Mouse (Mus musculus) forebrain, embryonic 15.5 days (tissue): ENCODE results near the gene Lrrc31. TPM values are rescaled to one million over a fixed set of nuclear protein-coding genes. Genes with fewer than 3 reads are reported as not detected.
A peak's percentile ranks its signal among the peaks of the same experiment; 100 is the strongest.

Source experiments
- ATAC-seq: fragments of 200-750 bp; cut with Nextera tagmentation; replicated peaks from 2 replicates; pipeline ENCODE4 v1.8.0; 2017; ENCODE audit warnings: mild to moderate bottlenecking, moderate TSS enrichment, moderate library complexity
- H3K27ac ChIP-seq: fragments of 300-500 bp; sonication (generic); replicated peaks from 2 replicates; pipeline ENCODE4 v1.5.1; 2015; ENCODE audit warnings: mild to moderate bottlenecking, inconsistent platforms
- H3K27me3 ChIP-seq: fragments of 300-500 bp; sonication (generic); 2 replicates; pipeline ENCODE4 v1.6.1; 2015; ENCODE audit warnings: inconsistent platforms
- H3K36me3 ChIP-seq: fragments of 300-500 bp; sonication (generic); 2 replicates; pipeline ENCODE4 v1.6.1; 2015; ENCODE audit warnings: mild to moderate bottlenecking, inconsistent platforms
- H3K4me1 ChIP-seq: fragments of 300-500 bp; sonication (generic); 2 replicates; pipeline ENCODE4 v1.6.1; 2015; ENCODE audit warnings: inconsistent platforms
- H3K4me2 ChIP-seq: fragments of 300-500 bp; sonication (generic); replicated peaks from 2 replicates; pipeline ENCODE4 v1.6.1; 2015; ENCODE audit warnings: mild to moderate bottlenecking, inconsistent platforms
- H3K4me3 ChIP-seq: fragments of 300-500 bp; sonication (generic); 2 replicates; pipeline ENCODE4 v1.5.1; 2015; ENCODE audit warnings: mild to moderate bottlenecking, inconsistent platforms
- H3K9ac ChIP-seq: fragments of 300-500 bp; sonication (generic); replicated peaks from 2 replicates; pipeline ENCODE4 v1.6.1; 2015; ENCODE audit warnings: mild to moderate bottlenecking, inconsistent platforms
- H3K9me3 ChIP-seq: fragments of 300-500 bp; sonication (generic); 2 replicates; pipeline ENCODE4 v1.6.1; 2016; ENCODE audit warnings: inconsistent platforms
- WGBS: fragments of 180-500 bp; shearing (Covaris S2); methylation state at CpG from one replicate; pipeline ENCODE4 v1.1.7; 2015; ENCODE audit warnings: mixed read lengths; 5-methylcytosine and 5-hydroxymethylcytosine counted together
- polyA plus RNA-seq: library from polyadenylated mRNA; unstranded; fragments of >200 nt; fragmentation: Nextera tagmentation; extraction: Ambion mirVana; gene quantifications from 2 replicates; pipeline ENCODE4 v1.2.1, GENCODE M21; 2015

Gene Lrrc31
- polyA plus RNA-seq, 1 experiment from 2014 or later: not detected

GRCm38 (mm10) chr3:30722461-30722860 is 22.8 kb upstream of the Lrrc31 start:
- Histone ChIP-seq H3K36me3 (no peaks in the 10 kb centered on the region), H3K27me3 (no peaks in the 10 kb centered on the region), H3K9me3 (no peaks in the 10 kb centered on the region), H3K9ac (no peak overlapping the region), H3K27ac (no peak overlapping the region), H3K4me2 (no peak overlapping the region), H3K4me3 (no peak overlapping the region), H3K4me1 (no peaks in the 10 kb centered on the region)
- 83% methylated on average over 2 of the region's 2 CpGs for WGBS
- ATAC-seq: no peak

GRCm38 (mm10) chr3:30722036-30722435 is 22.4 kb upstream of the Lrrc31 start:
- H3K4me1 ChIP-seq: no peaks in the 10 kb centered on the region
- H3K27me3 ChIP-seq: no peaks in the 10 kb centered on the region
- ATAC-seq: no peak
- H3K36me3 ChIP-seq: no peaks in the 10 kb centered on the region
- H3K27ac ChIP-seq: no peak overlapping the region
- H3K4me2 ChIP-seq: no peak overlapping the region
- 86% methylated on average over 4 of the region's 4 CpGs for WGBS
- H3K9me3 ChIP-seq: no peaks in the 10 kb centered on the region
- no peak overlapping the region for H3K9ac ChIP-seq
- H3K4me3 ChIP-seq: no peak overlapping the region

GRCm38 (mm10) chr3:30718649-30719048 is 19.0 kb upstream of the Lrrc31 start:
- no peak overlapping the region for H3K27ac ChIP-seq
- ATAC-seq: no peak
- 95% methylated on average over 3 of the region's 3 CpGs for WGBS
- no peaks in the 10 kb centered on the region for H3K27me3 ChIP-seq
- H3K9ac ChIP-seq: no peak overlapping the region
- H3K4me2 ChIP-seq: no peak overlapping the region
- H3K4me3 ChIP-seq: no peak overlapping the region
- H3K36me3 ChIP-seq: no peaks in the 10 kb centered on the region
- H3K9me3 ChIP-seq: no peaks in the 10 kb centered on the region
- no peaks in the 10 kb centered on the region for H3K4me1 ChIP-seq

GRCm38 (mm10) chr3:30713334-30713733 is 13.7 kb upstream of the Lrrc31 start:
- no peaks in the 10 kb centered on the region for H3K36me3 ChIP-seq
- no peak overlapping the region for H3K27ac ChIP-seq
- H3K4me3 ChIP-seq: no peak overlapping the region
- no peaks in the 10 kb centered on the region for H3K4me1 ChIP-seq
- H3K27me3 ChIP-seq: no peaks in the 10 kb centered on the region
- H3K4me2 ChIP-seq: no peak overlapping the region
- ATAC-seq: no peak
- H3K9ac ChIP-seq: no peak overlapping the region
- H3K9me3 ChIP-seq: no peaks in the 10 kb centered on the region
- 82% methylated on average over 1 of the region's 1 CpGs for WGBS

DNA sequence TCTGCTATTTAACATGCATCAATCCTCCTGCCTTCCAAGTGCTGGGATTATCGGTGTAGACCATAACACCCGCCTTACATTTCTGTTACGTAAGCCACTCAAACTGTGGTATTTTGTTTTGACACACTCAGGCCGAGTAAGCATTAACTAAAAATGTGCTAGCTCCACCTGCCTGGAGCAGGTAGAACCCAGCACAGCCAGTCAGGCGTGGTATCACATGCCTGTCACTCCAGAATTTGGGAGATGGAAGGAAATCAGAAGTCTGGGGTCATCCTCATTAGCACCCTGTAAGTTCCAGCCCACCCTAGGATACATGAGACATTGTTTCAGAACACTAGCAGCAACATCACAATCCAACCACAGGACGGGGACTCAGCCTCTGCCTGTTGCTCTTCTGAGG is 10.5 kb upstream of the Lrrc31 start:
- WGBS: 89% methylated on average over 6 of the region's 6 CpGs
- no peak overlapping the region for H3K4me2 ChIP-seq
- no peaks in the 10 kb centered on the region for H3K36me3 ChIP-seq
- no peaks in the 10 kb centered on the region for H3K27me3 ChIP-seq
- no peak overlapping the region for H3K9ac ChIP-seq
- H3K4me1 ChIP-seq: no peaks in the 10 kb centered on the region
- H3K9me3 ChIP-seq: no peaks in the 10 kb centered on the region
- H3K4me3 ChIP-seq: no peak overlapping the region
- H3K27ac ChIP-seq: no peak overlapping the region
- ATAC-seq: no peak

- Histone ChIP-seq H3K4me3 (no peak overlapping the region), H3K4me2 (no peak overlapping the region), H3K4me1 (no peaks in the 10 kb centered on the region), H3K27ac (no peak overlapping the region), H3K36me3 (no peaks in the 10 kb centered on the region), H3K27me3 (no peaks in the 10 kb centered on the region), H3K9me3 (no peaks in the 10 kb centered on the region), H3K9ac (no peak overlapping the region)
- 87% methylated on average over 4 of the region's 4 CpGs for WGBS
- ATAC-seq: no peak
Observed at GRCm38 (mm10) chr3:30706614-30707276, 7.1 kb upstream of the Lrrc31 start.

GRCm38 (mm10) chr3:30705977-30706376 is 6.3 kb upstream of the Lrrc31 start:
- Histone ChIP-seq H3K9me3 (no peaks in the 10 kb centered on the region), H3K4me3 (no peak overlapping the region), H3K36me3 (no peaks in the 10 kb centered on the region), H3K27me3 (no peaks in the 10 kb centered on the region), H3K4me2 (no peak overlapping the region), H3K4me1 (no peaks in the 10 kb centered on the region), H3K27ac (no peak overlapping the region), H3K9ac (no peak overlapping the region)
- ATAC-seq: no peak
- WGBS: 88% methylated on average over 3 of the region's 3 CpGs

- WGBS: 74% methylated on average over 4 of the region's 4 CpGs
- Histone ChIP-seq H3K36me3 (no peaks in the 10 kb centered on the region), H3K9me3 (no peaks in the 10 kb centered on the region), H3K27ac (no peak overlapping the region), H3K4me2 (no peak overlapping the region), H3K4me3 (no peak overlapping the region), H3K9ac (no peak overlapping the region), H3K27me3 (no peaks in the 10 kb centered on the region), H3K4me1 (no peaks in the 10 kb centered on the region)
- no peak for ATAC-seq
Observed at GRCm38 (mm10) chr3:30697891-30698290, 1.8 kb downstream of the Lrrc31 start.

- Histone ChIP-seq H3K4me3 (no peak overlapping the region), H3K27me3 (no peaks in the 10 kb centered on the region), H3K27ac (no peak overlapping the region), H3K4me1 (no peaks in the 10 kb centered on the region), H3K4me2 (no peak overlapping the region), H3K36me3 (no peaks in the 10 kb centered on the region), H3K9me3 (no peaks in the 10 kb centered on the region), H3K9ac (no peak overlapping the region)
- 16% methylated on average over 2 of the region's 2 CpGs for WGBS
- ATAC-seq: peak; percentile 51; the same call in 1 of the 2 replicates
Observed at GRCm38 (mm10) chr3:30696346-30696745, 3.3 kb downstream of the Lrrc31 start.

DNA sequence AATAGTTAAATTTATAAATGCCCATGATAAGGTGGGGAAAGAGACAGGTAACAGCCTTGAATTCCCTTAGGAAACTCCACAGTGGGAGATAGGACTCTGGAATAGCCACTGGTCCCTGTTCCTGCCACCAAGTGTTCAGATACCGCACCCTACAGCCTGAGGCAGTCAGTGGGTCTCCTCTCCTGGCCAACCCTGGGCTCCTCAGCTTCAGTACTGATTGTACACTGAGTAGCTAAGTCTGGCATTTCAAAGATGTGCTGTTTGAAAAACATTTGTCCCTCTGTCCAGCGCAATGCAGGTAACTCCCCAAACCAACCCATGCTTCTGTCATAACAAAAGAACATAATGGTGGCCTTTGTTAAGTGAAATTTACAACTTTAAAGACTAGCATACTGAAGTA is 4.0 kb downstream of the Lrrc31 start:
- no peak for ATAC-seq
- H3K9ac ChIP-seq: no peak overlapping the region
- no peak overlapping the region for H3K4me2 ChIP-seq
- H3K4me3 ChIP-seq: no peak overlapping the region
- no peaks in the 10 kb centered on the region for H3K9me3 ChIP-seq
- no peaks in the 10 kb centered on the region for H3K4me1 ChIP-seq
- WGBS: 92% methylated on average over 2 of the region's 2 CpGs
- H3K36me3 ChIP-seq: no peaks in the 10 kb centered on the region
- H3K27me3 ChIP-seq: no peaks in the 10 kb centered on the region
- H3K27ac ChIP-seq: no peak overlapping the region

DNA sequence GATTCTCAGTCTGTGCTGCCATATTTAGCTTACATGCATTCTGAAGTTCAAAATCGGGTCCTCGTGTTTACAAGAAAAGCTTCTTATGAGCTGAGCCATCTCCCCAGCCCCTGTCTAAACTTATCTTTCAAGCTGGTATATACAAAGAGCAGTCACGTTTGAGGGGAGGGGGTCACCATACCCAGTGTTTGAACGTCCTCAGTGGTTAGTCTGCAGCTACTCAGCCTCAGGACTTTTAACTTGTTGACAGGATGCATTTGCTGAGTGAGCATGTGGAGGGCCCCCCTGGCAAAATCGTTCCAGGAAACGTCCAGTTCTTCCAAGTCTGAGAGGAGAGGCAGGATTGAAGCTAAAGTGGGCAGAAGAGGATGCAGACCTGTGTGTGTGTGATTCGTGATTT is 8.7 kb downstream of the Lrrc31 start:
- no peaks in the 10 kb centered on the region for H3K36me3 ChIP-seq
- ATAC-seq: no peak

DNA sequence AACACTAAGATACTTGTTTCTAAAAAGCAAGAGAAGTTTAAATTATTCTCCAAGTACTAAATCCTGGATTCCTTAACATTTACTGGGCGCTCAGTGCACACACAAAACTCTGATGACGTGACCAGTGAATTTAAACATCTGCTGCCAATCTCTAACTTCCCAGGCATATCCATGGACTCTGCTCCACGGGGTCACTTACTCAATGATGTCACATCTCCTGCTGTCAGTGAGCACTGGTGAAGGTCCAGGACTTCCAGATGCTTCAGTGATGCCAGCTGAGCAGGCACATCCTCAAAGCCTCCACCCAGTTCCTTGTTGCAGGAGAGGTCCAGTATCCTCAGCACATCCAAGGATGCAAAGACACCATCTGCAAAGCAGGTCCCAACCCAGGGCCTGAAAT is 12.4 kb downstream of the Lrrc31 start:
- H3K9ac ChIP-seq: no peak overlapping the region
- no peak overlapping the region for H3K4me2 ChIP-seq
- no peaks in the 10 kb centered on the region for H3K27me3 ChIP-seq
- H3K4me3 ChIP-seq: no peak overlapping the region
- H3K9me3 ChIP-seq: no peaks in the 10 kb centered on the region
- no peaks in the 10 kb centered on the region for H3K36me3 ChIP-seq
- 81% methylated on average over 3 of the region's 3 CpGs for WGBS
- no peak overlapping the region for H3K27ac ChIP-seq
- no peak for ATAC-seq
- H3K4me1 ChIP-seq: no peaks in the 10 kb centered on the region

More for the DNA sequence above, 8.7 kb downstream of the Lrrc31 start:
- Histone ChIP-seq H3K27ac (no peak overlapping the region), H3K4me1 (no peaks in the 10 kb centered on the region), H3K9ac (no peak overlapping the region), H3K27me3 (no peaks in the 10 kb centered on the region), H3K4me3 (no peak overlapping the region), H3K4me2 (no peak overlapping the region), H3K9me3 (no peaks in the 10 kb centered on the region)
- 77% methylated on average over 7 of the region's 7 CpGs for WGBS

GRCm38 (mm10) chr3:30683190-30683589 is 16.5 kb downstream of the Lrrc31 start:
- no peaks in the 10 kb centered on the region for H3K27me3 ChIP-seq
- no peak for ATAC-seq
- no peaks in the 10 kb centered on the region for H3K4me1 ChIP-seq
- H3K9ac ChIP-seq: no peak overlapping the region
- no peak overlapping the region for H3K27ac ChIP-seq
- 94% methylated on average over 6 of the region's 6 CpGs for WGBS
- no peak overlapping the region for H3K4me2 ChIP-seq
- H3K9me3 ChIP-seq: no peaks in the 10 kb centered on the region
- H3K4me3 ChIP-seq: no peak overlapping the region
- no peaks in the 10 kb centered on the region for H3K36me3 ChIP-seq
